Mouse (Mus musculus): ENCODE results near the gene Ptprf.
A peak's percentile ranks its signal among the peaks of the same experiment; 100 is the strongest.

The Ptprf gene

GRCm38 (mm10) chr4:118216726-118217595 lies 74.2 kb downstream of the Ptprf start:
- DNase-seq (ENCODE audit: low read depth, low spot score) = peak; percentile 13

DNA sequence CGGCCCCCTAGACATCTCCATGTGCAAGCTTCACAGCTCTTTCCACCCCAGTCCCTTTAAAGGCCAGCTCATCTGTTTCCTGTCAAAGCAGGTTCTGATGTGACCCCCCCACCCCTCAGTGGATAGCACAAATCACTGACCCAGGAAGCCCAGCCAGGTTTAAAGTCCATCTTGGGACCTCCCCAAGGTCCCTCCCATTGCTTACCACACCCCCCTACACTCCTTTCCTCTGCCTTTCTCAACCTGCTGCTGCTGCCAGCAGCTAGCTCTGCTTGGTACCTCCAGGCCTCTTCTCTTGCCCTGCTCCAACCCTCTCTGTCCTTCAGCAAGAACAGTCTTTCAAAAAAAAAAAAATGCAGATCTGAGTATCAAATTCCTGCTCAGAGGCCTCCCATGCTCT lies 76.3 kb downstream of the Ptprf start:
- DNase-seq (ENCODE audit: low read depth, low spot score) = no peak

DNA sequence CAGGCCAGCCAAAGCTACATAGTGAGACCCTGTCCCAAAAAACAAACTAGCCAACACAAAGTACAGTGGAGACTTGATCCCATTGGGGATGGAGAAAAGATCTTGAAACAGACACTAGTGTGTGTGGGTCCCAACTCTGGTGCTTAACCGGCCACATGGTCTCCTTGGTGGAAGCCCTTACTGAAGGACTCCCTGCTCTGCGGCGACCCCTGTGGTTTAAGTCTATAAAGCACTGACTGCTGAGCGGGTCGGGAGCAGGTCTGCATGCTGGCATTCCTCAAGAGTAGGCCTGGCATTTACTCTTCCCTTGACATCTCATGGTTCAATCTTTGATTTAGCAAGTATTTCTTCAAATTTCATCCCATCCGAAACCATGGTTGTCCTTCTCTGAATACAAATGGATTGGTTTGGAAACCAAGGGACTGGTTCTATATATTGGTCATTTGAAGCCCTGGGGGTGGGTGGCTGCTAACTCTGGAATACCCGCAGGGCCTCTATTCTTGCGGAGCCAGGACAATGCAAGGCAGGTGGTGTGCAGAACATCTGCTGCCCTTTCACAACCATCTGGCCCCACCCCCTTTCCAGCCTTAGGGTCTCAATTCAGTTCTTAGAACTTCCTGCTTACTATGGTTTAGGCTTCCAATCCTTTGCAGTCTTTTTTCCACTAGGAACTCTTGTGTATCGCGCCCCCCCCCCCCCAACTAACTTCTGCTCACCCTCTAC lies 84.1 kb downstream of the Ptprf start:
- DNase-seq (ENCODE audit: low read depth, low spot score) = no peak

- no peak for DNase-seq (ENCODE audit: low read depth, low spot score)
Measured at GRCm38 (mm10) chr4:118205906-118206305, 85.3 kb downstream of the Ptprf start.

- DNase-seq (ENCODE audit: low read depth, low spot score) = no peak
Measured at GRCm38 (mm10) chr4:118199093-118199492, 92.1 kb downstream of the Ptprf start.

DNA sequence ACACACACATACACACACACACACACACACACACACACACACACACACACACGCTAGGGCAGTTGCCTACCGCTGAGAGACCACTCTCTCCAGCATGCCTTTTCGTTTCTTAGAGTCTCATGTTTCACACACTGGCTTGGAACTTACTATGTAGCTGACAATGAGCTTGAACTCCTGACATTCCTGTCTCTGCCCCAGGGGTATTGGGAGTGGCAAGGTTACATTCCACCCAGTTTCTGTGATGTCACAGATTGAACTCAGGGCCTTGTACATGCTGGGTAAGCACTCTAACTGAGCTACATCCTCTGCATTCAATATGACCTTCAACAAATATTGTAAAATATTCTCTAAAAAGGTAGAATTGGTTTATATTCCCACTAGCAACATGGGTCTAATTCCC lies 92.6 kb downstream of the Ptprf start:
- DNase-seq (ENCODE audit: low read depth, low spot score) = no peak

- DNase-seq (ENCODE audit: low read depth, low spot score) = no peak
Measured at GRCm38 (mm10) chr4:118196185-118196584, 95.0 kb downstream of the Ptprf start.

DNA sequence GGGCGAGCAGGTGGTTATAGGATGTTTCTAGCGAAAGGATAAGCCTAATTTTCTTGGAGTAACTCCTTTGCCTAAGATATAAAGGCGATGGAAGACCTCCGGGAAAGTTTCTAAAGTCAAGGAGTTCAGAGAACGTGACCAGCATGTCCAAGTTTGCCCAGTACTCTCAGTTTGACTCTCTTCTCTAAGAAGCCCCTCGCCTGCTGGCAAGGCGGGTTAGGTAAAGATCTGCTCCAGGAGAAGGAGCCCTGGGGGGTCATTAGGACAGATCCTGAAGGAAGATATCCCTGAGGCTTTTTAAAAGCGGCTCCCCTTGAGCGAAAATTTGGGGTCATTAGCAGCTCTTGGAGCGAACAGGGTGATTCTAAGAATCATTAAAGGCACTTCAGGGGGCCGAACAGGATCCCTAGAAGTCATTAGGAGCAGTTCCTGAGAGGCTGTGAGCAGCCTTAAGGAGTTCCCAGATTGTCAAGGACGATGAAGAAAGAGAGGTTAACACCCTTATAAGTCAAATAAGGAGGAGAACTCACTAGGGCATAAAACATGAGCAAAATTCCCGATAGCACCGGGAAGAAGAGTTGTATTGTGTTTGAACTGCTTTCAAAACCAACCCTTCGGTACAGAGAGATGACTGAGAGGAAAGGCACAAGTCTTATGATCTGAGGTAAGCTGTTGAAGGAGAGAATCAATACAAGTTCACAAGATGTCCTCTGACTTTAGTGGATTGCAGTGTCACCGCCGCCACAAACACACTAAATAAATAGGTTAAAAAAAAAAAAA lies 110.7 kb downstream of the Ptprf start:
- no peak for DNase-seq (ENCODE audit: low read depth, low spot score)

- DNase-seq (ENCODE audit: low read depth, low spot score) = peak; percentile 94
Measured at GRCm38 (mm10) chr4:118179467-118180300, 111.5 kb downstream of the Ptprf start, which contains the start of gene Kdm4a. Kdm4a (minus strand) TSS chr4:118180043.

- no peak for DNase-seq (ENCODE audit: low read depth, low spot score)
Measured at GRCm38 (mm10) chr4:118178952-118179466, 112.2 kb downstream of the Ptprf start.

DNA sequence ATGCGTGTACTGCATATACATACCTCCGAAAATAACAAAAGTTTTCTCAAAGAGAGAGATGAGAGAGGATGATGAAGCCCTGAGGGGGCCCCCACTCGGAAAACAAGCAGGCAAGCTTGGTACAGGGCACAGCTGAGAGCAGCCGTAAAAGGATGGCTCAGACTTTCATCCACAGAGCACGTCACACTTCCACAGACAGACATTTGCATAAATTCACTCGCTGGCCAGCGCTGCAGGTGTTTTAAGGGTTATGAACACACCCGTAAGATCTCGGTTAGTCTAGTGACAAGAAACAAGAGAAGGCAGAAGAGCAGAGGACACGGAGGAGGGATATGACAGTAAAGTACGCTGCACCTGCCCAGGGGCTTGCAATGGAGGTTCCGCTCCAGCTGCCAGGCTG lies 118.7 kb downstream of the Ptprf start:
- DNase-seq (ENCODE audit: low read depth, low spot score) = no peak

GRCm38 (mm10) chr4:118171006-118171405 lies 120.2 kb downstream of the Ptprf start:
- peak; percentile 8 for DNase-seq (ENCODE audit: low read depth, low spot score)

DNA sequence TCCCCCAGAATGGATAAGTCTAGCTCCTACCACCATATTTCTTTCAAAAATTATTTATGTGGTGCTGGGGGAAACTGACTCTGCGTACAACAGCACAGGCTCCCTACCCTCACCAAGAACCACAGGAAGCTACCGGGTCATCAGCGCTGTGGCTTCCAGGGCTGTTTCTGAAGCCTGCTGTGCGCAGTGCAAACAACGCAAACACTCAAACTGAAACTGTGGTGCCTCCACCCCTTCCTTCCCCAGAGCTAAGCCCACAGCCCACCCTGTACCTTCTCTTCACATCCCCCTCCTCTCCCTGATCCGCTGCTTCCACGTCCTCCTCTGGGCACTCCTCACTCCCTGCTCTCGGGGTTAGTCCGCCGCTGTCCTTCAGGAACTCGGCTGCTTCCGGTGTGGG lies 129.1 kb downstream of the Ptprf start:
- no peak for DNase-seq (ENCODE audit: low read depth, low spot score)

All from embryo, embryonic 11.5 days (tissue).